Mouse (Mus musculus): Measurements from ENCODE around the gene Osbpl10. TPM values are rescaled to one million over a fixed set of nuclear protein-coding genes. Genes with fewer than 3 reads are reported as not detected.

Gene Osbpl10
- polyA plus RNA-seq, 1 experiment from 2014 or later = 2.8 TPM

GRCm38 (mm10) chr9:115049981-115050720 is 71.8 kb downstream of the Osbpl10 start:
- H3K4me3 ChIP-seq (replicated peaks) = no peak overlapping the region
- H3K9me3 ChIP-seq (replicated peaks) = no peaks in the 10 kb centered on the region
- no peaks in the 10 kb centered on the region for H3K27me3 ChIP-seq
- H3K4me1 ChIP-seq = no peaks in the 10 kb centered on the region
- H3K4me2 ChIP-seq (replicated peaks) = no peak overlapping the region
- no peak overlapping the region for H3K9ac ChIP-seq
- no peaks in the 10 kb centered on the region for H3K36me3 ChIP-seq
- 75% methylated on average over 13 of the region's 13 CpGs for WGBS
- ATAC-seq (ENCODE audit: insufficient number of reproducible peaks, low FRiP score, low TSS enrichment, low read depth) = no peak
- no peak overlapping the region for H3K27ac ChIP-seq (replicated peaks)

- H3K9ac ChIP-seq = no peak overlapping the region
- no peak overlapping the region for H3K4me3 ChIP-seq (replicated peaks)
- ATAC-seq (ENCODE audit: insufficient number of reproducible peaks, low FRiP score, low TSS enrichment, low read depth) = no peak
- H3K27ac ChIP-seq (replicated peaks) = no peak overlapping the region
- no peaks in the 10 kb centered on the region for H3K4me1 ChIP-seq
- 76% methylated on average over 3 of the region's 3 CpGs for WGBS
- H3K4me2 ChIP-seq (replicated peaks) = no peak overlapping the region
- no peaks in the 10 kb centered on the region for H3K36me3 ChIP-seq
- no peaks in the 10 kb centered on the region for H3K27me3 ChIP-seq
- no peaks in the 10 kb centered on the region for H3K9me3 ChIP-seq (replicated peaks)
These were observed 73.6 kb downstream of the Osbpl10 start for GRCm38 (mm10) chr9:115051976-115052375.

- H3K27ac ChIP-seq (replicated peaks) = no peak overlapping the region
- no peaks in the 10 kb centered on the region for H3K9me3 ChIP-seq (replicated peaks)
- ATAC-seq (ENCODE audit: insufficient number of reproducible peaks, low FRiP score, low TSS enrichment, low read depth) = no peak
- no peak overlapping the region for H3K4me3 ChIP-seq (replicated peaks)
- H3K36me3 ChIP-seq = no peaks in the 10 kb centered on the region
- no peaks in the 10 kb centered on the region for H3K4me1 ChIP-seq
- WGBS = 87% methylated on average over 14 of the region's 14 CpGs
- no peak overlapping the region for H3K9ac ChIP-seq
- H3K4me2 ChIP-seq (replicated peaks) = no peak overlapping the region
- H3K27me3 ChIP-seq = no peaks in the 10 kb centered on the region
These were observed 75.4 kb downstream of the Osbpl10 start for GRCm38 (mm10) chr9:115053779-115054178.

- Histone ChIP-seq H3K4me3 (replicated peaks) (no peak overlapping the region), H3K9ac (no peak overlapping the region), H3K36me3 (no peaks in the 10 kb centered on the region), H3K27me3 (no peaks in the 10 kb centered on the region), H3K9me3 (replicated peaks) (no peaks in the 10 kb centered on the region), H3K4me1 (no peaks in the 10 kb centered on the region), H3K27ac (replicated peaks) (no peak overlapping the region), H3K4me2 (replicated peaks) (no peak overlapping the region)
- ATAC-seq (ENCODE audit: insufficient number of reproducible peaks, low FRiP score, low TSS enrichment, low read depth) = no peak
- 69% methylated on average over 8 of the region's 8 CpGs for WGBS
These were observed 76.9 kb downstream of the Osbpl10 start for GRCm38 (mm10) chr9:115055041-115055830.

- Histone ChIP-seq H3K27ac (replicated peaks) (no peak overlapping the region), H3K4me2 (replicated peaks) (no peak overlapping the region), H3K4me1 (no peaks in the 10 kb centered on the region), H3K9ac (no peak overlapping the region), H3K9me3 (replicated peaks) (no peaks in the 10 kb centered on the region), H3K4me3 (replicated peaks) (no peak overlapping the region), H3K36me3 (no peaks in the 10 kb centered on the region), H3K27me3 (no peaks in the 10 kb centered on the region)
- no peak for ATAC-seq (ENCODE audit: insufficient number of reproducible peaks, low FRiP score, low TSS enrichment, low read depth)
- WGBS = 27% methylated on average over 5 of the region's 5 CpGs
These were observed 80.4 kb downstream of the Osbpl10 start for GRCm38 (mm10) chr9:115058806-115059205.

- Histone ChIP-seq H3K36me3 (no peaks in the 10 kb centered on the region), H3K4me1 (no peaks in the 10 kb centered on the region), H3K27ac (replicated peaks) (no peak overlapping the region), H3K4me3 (replicated peaks) (no peak overlapping the region), H3K4me2 (replicated peaks) (no peak overlapping the region), H3K9ac (no peak overlapping the region), H3K9me3 (replicated peaks) (no peaks in the 10 kb centered on the region), H3K27me3 (no peaks in the 10 kb centered on the region)
- no peak for ATAC-seq (ENCODE audit: insufficient number of reproducible peaks, low FRiP score, low TSS enrichment, low read depth)
- 89% methylated on average over 1 of the region's 1 CpGs for WGBS
These were observed 86.5 kb downstream of the Osbpl10 start for GRCm38 (mm10) chr9:115064834-115065233.

- Histone ChIP-seq H3K27me3 (no peaks in the 10 kb centered on the region), H3K4me3 (replicated peaks) (no peak overlapping the region), H3K9me3 (replicated peaks) (no peaks in the 10 kb centered on the region), H3K4me2 (replicated peaks) (no peak overlapping the region), H3K4me1 (no peaks in the 10 kb centered on the region), H3K9ac (no peak overlapping the region), H3K27ac (replicated peaks) (no peak overlapping the region), H3K36me3 (no peaks in the 10 kb centered on the region)
- ATAC-seq (ENCODE audit: insufficient number of reproducible peaks, low FRiP score, low TSS enrichment, low read depth) = no peak
- 64% methylated on average over 9 of the region's 9 CpGs for whole genome bisulfite sequencing
These were observed 88.7 kb downstream of the Osbpl10 start for GRCm38 (mm10) chr9:115067071-115067470.

GRCm38 (mm10) chr9:115075191-115075590 is 96.8 kb downstream of the Osbpl10 start:
- H3K4me1 ChIP-seq = no peaks in the 10 kb centered on the region
- H3K27ac ChIP-seq (replicated peaks) = no peak overlapping the region
- no peaks in the 10 kb centered on the region for H3K36me3 ChIP-seq
- 0 out of 2 replicates have a peak, but pooled peaks cover 6% of the 10 kb centered on the region for H3K9me3 ChIP-seq (replicated peaks)
- 77% methylated on average over 4 of the region's 4 CpGs for WGBS
- H3K27me3 ChIP-seq = no peaks in the 10 kb centered on the region
- H3K4me2 ChIP-seq (replicated peaks) = no peak overlapping the region
- no peak for ATAC-seq (ENCODE audit: insufficient number of reproducible peaks, low FRiP score, low TSS enrichment, low read depth)
- no peak overlapping the region for H3K4me3 ChIP-seq (replicated peaks)
- no peak overlapping the region for H3K9ac ChIP-seq

GRCm38 (mm10) chr9:115088295-115088993 is 110.1 kb downstream of the Osbpl10 start:
- no peaks in the 10 kb centered on the region for H3K9me3 ChIP-seq (replicated peaks)
- 36% methylated on average over 17 of the region's 17 CpGs for WGBS
- peaks cover 8% of the 10 kb centered on the region for H3K4me1 ChIP-seq
- no peak overlapping the region for H3K27ac ChIP-seq (replicated peaks)
- no peaks in the 10 kb centered on the region for H3K36me3 ChIP-seq
- H3K4me2 ChIP-seq (replicated peaks) = no peak overlapping the region
- H3K27me3 ChIP-seq = no peaks in the 10 kb centered on the region
- H3K4me3 ChIP-seq (replicated peaks) = no peak overlapping the region
- no peak overlapping the region for H3K9ac ChIP-seq
- ATAC-seq (ENCODE audit: insufficient number of reproducible peaks, low FRiP score, low TSS enrichment, low read depth) = peak; percentile 91

- peaks cover 8% of the 10 kb centered on the region for H3K4me1 ChIP-seq
- H3K4me3 ChIP-seq (replicated peaks) = no peak overlapping the region
- H3K9ac ChIP-seq = no peak overlapping the region
- H3K27me3 ChIP-seq = no peaks in the 10 kb centered on the region
- WGBS = 73% methylated on average over 5 of the region's 5 CpGs
- no peak for ATAC-seq (ENCODE audit: insufficient number of reproducible peaks, low FRiP score, low TSS enrichment, low read depth)
- H3K27ac ChIP-seq (replicated peaks) = no peak overlapping the region
- H3K36me3 ChIP-seq = no peaks in the 10 kb centered on the region
- H3K4me2 ChIP-seq (replicated peaks) = no peak overlapping the region
- H3K9me3 ChIP-seq (replicated peaks) = no peaks in the 10 kb centered on the region
These were observed 111.3 kb downstream of the Osbpl10 start for GRCm38 (mm10) chr9:115089644-115090043.

GRCm38 (mm10) chr9:115096481-115096880 is 118.1 kb downstream of the Osbpl10 start:
- no peak overlapping the region for H3K4me2 ChIP-seq (replicated peaks)
- H3K9ac ChIP-seq = no peak overlapping the region
- no peaks in the 10 kb centered on the region for H3K9me3 ChIP-seq (replicated peaks)
- H3K27me3 ChIP-seq = no peaks in the 10 kb centered on the region
- no peaks in the 10 kb centered on the region for H3K4me1 ChIP-seq
- 54% methylated on average over 10 of the region's 10 CpGs for WGBS
- ATAC-seq (ENCODE audit: insufficient number of reproducible peaks, low FRiP score, low TSS enrichment, low read depth) = 0 out of 2 replicates have a peak, but pooled peaks have one; percentile 56
- no peaks in the 10 kb centered on the region for H3K36me3 ChIP-seq
- H3K4me3 ChIP-seq (replicated peaks) = no peak overlapping the region
- H3K27ac ChIP-seq (replicated peaks) = no peak overlapping the region

Measured in embryonic facial prominence, embryonic 15.5 days (tissue).